Mouse (Mus musculus): Measurements from ENCODE around the gene Cd86.

- TF ChIP-seq CTCF (IDR thresholded peaks at IDR 0.05; ENCODE audit: extremely low read depth, insufficient read depth, insufficient read length, insufficient replicate concordance) (no peak), POLR2A (IDR thresholded peaks at IDR 0.05; ENCODE audit: low read depth, low read length) (no peak)
Observed at GRCm38 (mm10) chr16:36691484-36691883, 25.6 kb upstream of the Cd86 start.

All from spleen, adult 2 months (tissue).